Mouse (Mus musculus): ENCODE measurements around the gene Metap1. TPM values are rescaled to one million over a fixed set of nuclear protein-coding genes. Genes with fewer than 3 reads are reported as not detected.

The Metap1 gene
- polyA plus RNA-seq, 1 experiment from 2014 or later = 47.7 TPM

- no peak for ATAC-seq (ENCODE audit: low FRiP score)
Observed at GRCm38 (mm10) chr3:138431835-138432234, 57.5 kb downstream of the Metap1 start.

GRCm38 (mm10) chr3:138430360-138430976, 58.8 kb downstream of the Metap1 start:
- no peak overlapping the region for H3K9ac ChIP-seq
- no peaks in the 10 kb centered on the region for H3K9me3 ChIP-seq
- ATAC-seq (ENCODE audit: low FRiP score) = no peak
- no peaks in the 10 kb centered on the region for H3K36me3 ChIP-seq
- no peak overlapping the region for H3K4me3 ChIP-seq
- no peaks in the 10 kb centered on the region for H3K27me3 ChIP-seq
- H3K4me1 ChIP-seq (replicated peaks) = no peaks in the 10 kb centered on the region
- H3K4me2 ChIP-seq = no peak overlapping the region
- 80% methylated on average over 6 of the region's 6 CpGs for WGBS
- no peak overlapping the region for H3K27ac ChIP-seq

More at GRCm38 (mm10) chr3:138431835-138432234, 57.5 kb downstream of the Metap1 start:
- Histone ChIP-seq H3K27me3 (no peaks in the 10 kb centered on the region), H3K27ac (no peak overlapping the region), H3K36me3 (no peaks in the 10 kb centered on the region), H3K4me3 (no peak overlapping the region), H3K4me2 (no peak overlapping the region), H3K9ac (no peak overlapping the region), H3K9me3 (no peaks in the 10 kb centered on the region), H3K4me1 (replicated peaks) (no peaks in the 10 kb centered on the region)
- 76% methylated on average over 2 of the region's 2 CpGs for WGBS

GRCm38 (mm10) chr3:138424247-138424646, 65.1 kb downstream of the Metap1 start:
- Histone ChIP-seq H3K27ac (no peak overlapping the region), H3K36me3 (no peaks in the 10 kb centered on the region), H3K27me3 (no peaks in the 10 kb centered on the region), H3K4me3 (no peak overlapping the region), H3K4me1 (replicated peaks) (no peaks in the 10 kb centered on the region), H3K9me3 (no peaks in the 10 kb centered on the region), H3K4me2 (no peak overlapping the region), H3K9ac (no peak overlapping the region)
- no peak for ATAC-seq (ENCODE audit: low FRiP score)
- 84% methylated on average over 4 of the region's 4 CpGs for WGBS

DNA sequence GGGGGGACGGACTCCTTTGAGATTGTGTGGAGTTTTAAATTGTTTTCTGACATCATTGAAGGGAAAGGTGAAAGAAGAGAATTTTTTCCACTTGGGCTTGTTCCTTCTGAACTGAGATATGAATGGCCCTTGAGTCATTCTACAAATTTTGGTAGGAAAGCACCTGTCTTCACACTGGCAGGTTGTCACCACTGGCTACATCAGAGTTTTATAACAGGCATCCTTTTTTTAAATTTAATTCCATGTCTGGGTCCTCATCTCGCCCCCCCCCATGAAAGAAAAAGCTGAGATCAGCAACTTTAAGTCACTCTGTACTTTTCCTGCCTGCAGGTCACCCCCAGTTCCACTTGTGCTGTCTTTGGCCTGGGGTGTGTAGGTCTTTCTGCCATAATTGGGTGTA, 65.7 kb downstream of the Metap1 start:
- 69% methylated on average over 2 of the region's 2 CpGs for WGBS
- Histone ChIP-seq H3K4me3 (no peak overlapping the region), H3K4me2 (no peak overlapping the region), H3K9ac (no peak overlapping the region), H3K36me3 (no peaks in the 10 kb centered on the region), H3K27ac (no peak overlapping the region), H3K27me3 (no peaks in the 10 kb centered on the region), H3K9me3 (no peaks in the 10 kb centered on the region), H3K4me1 (replicated peaks) (no peaks in the 10 kb centered on the region)
- no peak for ATAC-seq (ENCODE audit: low FRiP score)

DNA sequence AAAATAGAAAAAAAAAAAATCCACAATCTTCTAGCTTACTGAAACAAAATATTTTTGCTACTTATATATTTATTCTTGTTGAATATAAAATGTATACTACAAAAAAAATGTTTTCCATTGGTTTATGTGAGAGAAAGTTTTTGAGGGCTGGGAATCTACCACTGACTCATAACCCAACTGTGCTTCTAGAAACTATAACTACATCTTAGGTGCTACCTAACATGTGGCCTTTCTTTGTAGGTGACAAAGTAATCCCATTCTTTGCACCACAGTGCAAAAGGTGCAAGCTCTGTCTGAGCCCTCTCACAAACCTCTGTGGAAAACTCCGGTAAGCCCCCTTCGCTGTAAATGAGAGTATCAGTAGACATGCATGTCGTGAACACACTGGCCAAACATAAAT, 68.9 kb downstream of the Metap1 start:
- no peak overlapping the region for H3K4me2 ChIP-seq
- 93% methylated on average over 3 of the region's 3 CpGs for WGBS

GRCm38 (mm10) chr3:138419369-138419768, 69.9 kb downstream of the Metap1 start:
- no peak for ATAC-seq (ENCODE audit: low FRiP score)
- H3K27me3 ChIP-seq = no peaks in the 10 kb centered on the region

More for the DNA sequence above, 68.9 kb downstream of the Metap1 start:
- no peak for ATAC-seq (ENCODE audit: low FRiP score)
- no peak overlapping the region for H3K4me3 ChIP-seq
- no peaks in the 10 kb centered on the region for H3K36me3 ChIP-seq
- no peaks in the 10 kb centered on the region for H3K9me3 ChIP-seq
- no peaks in the 10 kb centered on the region for H3K27me3 ChIP-seq
- H3K27ac ChIP-seq = no peak overlapping the region
- H3K9ac ChIP-seq = no peak overlapping the region
- H3K4me1 ChIP-seq (replicated peaks) = no peaks in the 10 kb centered on the region

DNA sequence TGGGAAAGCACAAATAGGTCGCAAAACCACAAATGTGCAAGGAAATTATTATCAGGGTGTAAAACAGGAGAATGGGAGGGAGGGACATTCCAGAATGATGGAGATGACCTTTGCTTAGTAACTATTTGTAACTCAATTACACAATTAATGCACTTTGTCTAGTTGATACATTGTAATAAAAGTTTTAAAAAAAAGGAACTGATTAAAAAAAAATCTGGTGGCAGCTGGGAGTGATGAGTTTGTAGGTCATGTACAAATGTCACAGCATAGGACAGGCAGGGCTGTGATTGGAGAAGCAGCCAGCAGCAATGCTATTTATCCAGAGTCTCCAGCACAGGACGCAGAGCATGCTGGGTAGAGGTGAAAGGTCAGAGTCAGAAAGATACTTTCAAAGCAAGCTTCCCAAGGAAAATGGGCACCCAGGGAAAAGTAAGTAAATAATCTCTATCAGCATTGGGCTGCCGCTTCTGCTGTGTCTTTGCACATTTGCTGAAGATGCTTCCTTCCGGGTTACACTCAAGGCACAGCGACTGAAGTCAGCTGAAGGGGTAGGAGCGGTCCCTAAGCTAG, 74.1 kb downstream of the Metap1 start, which contains the start of gene Adh4:
Gene Adh4 (plus strand): TSS at position 346 of the 570 bp plus-strand sequence.
- ATAC-seq (ENCODE audit: low FRiP score) = no peak
- H3K27ac ChIP-seq = no peak within 1 kb of the TSS
- no peak within 1 kb of the TSS for H3K4me3 ChIP-seq
- no peaks in the 10 kb centered on the region for H3K4me1 ChIP-seq (replicated peaks)
- no peak within 1 kb of the TSS for H3K9ac ChIP-seq
- 70% methylated on average over 6 of the region's 6 CpGs for WGBS
- H3K9me3 ChIP-seq = no peaks in the 10 kb centered on the region
- H3K4me2 ChIP-seq = no peak within 1 kb of the TSS
- H3K36me3 ChIP-seq = no peaks in the 10 kb centered on the region
- no peaks in the 10 kb centered on the region for H3K27me3 ChIP-seq

More at GRCm38 (mm10) chr3:138419369-138419768, 69.9 kb downstream of the Metap1 start:
- H3K9ac ChIP-seq = no peak overlapping the region
- H3K27ac ChIP-seq = no peak overlapping the region
- no peaks in the 10 kb centered on the region for H3K4me1 ChIP-seq (replicated peaks)
- no peak overlapping the region for H3K4me2 ChIP-seq
- H3K9me3 ChIP-seq = no peaks in the 10 kb centered on the region
- WGBS = 84% methylated on average over 6 of the region's 6 CpGs
- H3K36me3 ChIP-seq = no peaks in the 10 kb centered on the region
- no peak overlapping the region for H3K4me3 ChIP-seq

DNA sequence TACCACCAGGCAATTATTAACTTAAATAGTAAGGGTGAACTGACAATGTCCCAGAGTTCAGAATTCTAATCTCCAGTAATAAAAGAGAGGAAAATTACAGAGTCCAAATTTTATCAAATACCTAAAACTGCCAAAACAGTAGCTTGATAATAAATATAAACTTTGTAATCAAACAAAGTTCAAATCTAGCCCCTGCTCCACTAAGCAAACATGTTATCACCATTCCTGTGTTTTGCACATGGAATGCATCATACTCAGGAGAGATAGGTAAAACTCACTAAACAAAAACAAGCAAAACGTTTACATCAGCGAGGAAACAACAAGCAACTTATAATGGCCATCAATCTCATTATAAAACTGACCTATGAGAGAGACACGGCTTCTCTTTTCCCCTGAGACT, 79.1 kb downstream of the Metap1 start:
- no peak overlapping the region for H3K4me3 ChIP-seq
- H3K9me3 ChIP-seq = no peaks in the 10 kb centered on the region
- no peak overlapping the region for H3K27ac ChIP-seq
- H3K27me3 ChIP-seq = no peaks in the 10 kb centered on the region
- H3K9ac ChIP-seq = no peak overlapping the region
- H3K4me1 ChIP-seq (replicated peaks) = no peaks in the 10 kb centered on the region
- no peaks in the 10 kb centered on the region for H3K36me3 ChIP-seq
- no peak for ATAC-seq (ENCODE audit: low FRiP score)
- no peak overlapping the region for H3K4me2 ChIP-seq
- WGBS = 72% methylated on average over 3 of the region's 3 CpGs

DNA sequence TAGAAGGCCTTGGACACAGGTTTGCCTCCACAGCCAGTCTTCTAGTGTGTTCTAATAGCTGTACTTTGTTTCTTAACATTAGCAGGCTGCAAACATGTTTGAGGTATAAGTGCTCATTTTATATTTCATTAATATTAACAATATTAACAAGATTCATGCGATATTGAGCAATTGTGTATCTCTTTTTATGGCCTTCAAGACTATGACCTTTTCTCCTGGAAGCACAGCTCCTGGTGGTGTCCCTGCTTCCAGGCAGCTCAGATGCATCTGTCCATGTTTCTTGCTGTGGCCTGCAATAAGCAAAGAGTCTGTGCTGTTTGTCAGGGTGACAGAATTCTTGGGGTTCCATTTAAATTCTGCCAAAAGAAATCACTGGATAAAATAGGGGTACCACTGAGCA, 79.7 kb downstream of the Metap1 start:
- H3K9ac ChIP-seq = no peak overlapping the region
- no peaks in the 10 kb centered on the region for H3K36me3 ChIP-seq
- H3K4me2 ChIP-seq = no peak overlapping the region
- H3K4me1 ChIP-seq (replicated peaks) = no peaks in the 10 kb centered on the region
- no peak for ATAC-seq (ENCODE audit: low FRiP score)
- WGBS = 83% methylated on average over 1 of the region's 1 CpGs
- no peak overlapping the region for H3K4me3 ChIP-seq
- no peaks in the 10 kb centered on the region for H3K9me3 ChIP-seq
- H3K27ac ChIP-seq = no peak overlapping the region
- H3K27me3 ChIP-seq = no peaks in the 10 kb centered on the region

MicroRNAs within 50 kb of the gene (microRNA counts, 519-probe panel; counts per million panel counts)
- microRNA mmu-miR-1956 = 51.3 counts per million

Small RNAs within 50 kb of the gene (microRNA-seq; reads per million reads assigned to microRNA genes)
- not detected for gene Mir1956

Other genes starting within 250 kb of the Metap1 start
- 0.65 and 1.4 TPM in 2 replicates for gene Adh1, start 228.5 kb downstream of the Metap1 start, polyA plus RNA-seq (2015; fragmentation: Nextera tagmentation; extraction: Ambion mirVana)
- not detected in 2 replicates for gene Adh6a, start 176.2 kb downstream of the Metap1 start, polyA plus RNA-seq (2015; fragmentation: Nextera tagmentation; extraction: Ambion mirVana)
- 0.10 and 0.22 TPM in 2 replicates for gene Adh6b, start 147.7 kb downstream of the Metap1 start, polyA plus RNA-seq (2015; fragmentation: Nextera tagmentation; extraction: Ambion mirVana)
- gene Adh4, start 74.0 kb downstream of the Metap1 start, polyA plus RNA-seq (2015; fragmentation: Nextera tagmentation; extraction: Ambion mirVana) = not detected in 2 replicates
- gene Adh5, start 46.4 kb downstream of the Metap1 start, polyA plus RNA-seq (2015; fragmentation: Nextera tagmentation; extraction: Ambion mirVana) = 230 TPM in 2 replicates
- 317 and 323 TPM in 2 replicates for gene Eif4e, start 36.7 kb upstream of the Metap1 start, polyA plus RNA-seq (2015; fragmentation: Nextera tagmentation; extraction: Ambion mirVana)

Data from hindbrain, embryonic 13.5 days (tissue).